Mouse (Mus musculus) stomach, embryonic 15.5 days (tissue): ENCODE results near the gene Chrnb1. TPM values are rescaled to one million over a fixed set of nuclear protein-coding genes. Genes with fewer than 3 reads are reported as not detected.
A peak's percentile ranks its signal among the peaks of the same experiment; 100 is the strongest.

Experiments
- ATAC-seq: fragments of 200-750 bp; cut with Nextera tagmentation; 2 replicates; pipeline ENCODE4 v1.8.0; 2017; ENCODE audit warnings: low read depth, moderate number of reproducible peaks, moderate TSS enrichment; ENCODE audit not compliant: insufficient read depth, low FRiP score
- H3K27ac ChIP-seq: fragments of 300-500 bp; sonication (generic); 2 replicates; pipeline ENCODE4 v1.5.1; 2015; ENCODE audit warnings: mild to moderate bottlenecking, inconsistent platforms
- H3K27me3 ChIP-seq: fragments of 300-500 bp; sonication (generic); replicated peaks from 2 replicates; pipeline ENCODE4 v1.6.1; 2015; ENCODE audit warnings: inconsistent platforms
- H3K36me3 ChIP-seq: fragments of 300-500 bp; sonication (generic); 2 replicates; pipeline ENCODE4 v1.6.1; 2015; ENCODE audit warnings: inconsistent platforms
- H3K4me1 ChIP-seq: fragments of 300-500 bp; sonication (generic); 2 replicates; pipeline ENCODE4 v1.6.1; 2015; ENCODE audit warnings: inconsistent platforms
- H3K4me2 ChIP-seq: fragments of 300-500 bp; sonication (generic); 2 replicates; pipeline ENCODE4 v1.6.1; 2015; ENCODE audit warnings: mild to moderate bottlenecking, inconsistent platforms
- H3K4me3 ChIP-seq: fragments of 300-500 bp; sonication (generic); replicated peaks from 2 replicates; pipeline ENCODE4 v1.5.1; 2015; ENCODE audit warnings: inconsistent platforms
- H3K9ac ChIP-seq: fragments of 300-500 bp; sonication (generic); 2 replicates; pipeline ENCODE4 v1.6.1; 2015; ENCODE audit warnings: inconsistent platforms
- H3K9me3 ChIP-seq: fragments of 300-500 bp; sonication (generic); 2 replicates; pipeline ENCODE4 v1.6.1; 2016; ENCODE audit warnings: inconsistent platforms
- WGBS: fragments of 180-500 bp; shearing (Covaris S2); methylation state at CpG from one replicate; pipeline ENCODE4 v1.1.7; 2015; 5-methylcytosine and 5-hydroxymethylcytosine counted together
- polyA plus RNA-seq: library from polyadenylated mRNA; unstranded; fragments of >200 nt; fragmentation: Nextera tagmentation; extraction: Ambion mirVana; gene quantifications from 2 replicates; pipeline ENCODE4 v1.2.1, GENCODE M21; 2015

The Chrnb1 gene
- polyA plus RNA-seq, 1 experiment from 2014 or later = 5.1 TPM

- Histone ChIP-seq H3K4me2 (peak overlapping the region; percentile 98), H3K4me3 (peak overlapping the region; percentile 56), H3K9me3 (no peaks in the 10 kb centered on the region), H3K9ac (peak overlapping the region; percentile 39; the same call in 1 of the 2 replicates), H3K4me1 (peaks cover 58% of the 10 kb centered on the region), H3K27ac (peak overlapping the region; percentile 61; the same call in 1 of the 2 replicates), H3K36me3 (no peaks in the 10 kb centered on the region), H3K27me3 (peaks cover 6% of the 10 kb centered on the region; the same call in 1 of the 2 replicates)
- WGBS = 2% methylated on average over 60 of the region's 60 CpGs
- ATAC-seq = peak; percentile 48
Measured at GRCm38 (mm10) chr11:69803786-69804651, 8.3 kb upstream of the Chrnb1 start.

- Histone ChIP-seq H3K4me3 (peak overlapping the region; percentile 56), H3K27me3 (peaks cover 6% of the 10 kb centered on the region; the same call in 1 of the 2 replicates), H3K36me3 (no peaks in the 10 kb centered on the region), H3K9me3 (no peaks in the 10 kb centered on the region), H3K4me2 (peak overlapping the region; percentile 98), H3K9ac (peak overlapping the region; percentile 39; the same call in 1 of the 2 replicates), H3K27ac (peak overlapping the region; percentile 61; the same call in 1 of the 2 replicates), H3K4me1 (peaks cover 58% of the 10 kb centered on the region)
- ATAC-seq = 0 out of 2 replicates have a peak, but pooled peaks have one; percentile 9
- 2% methylated on average over 12 of the region's 12 CpGs for WGBS
Measured at GRCm38 (mm10) chr11:69803328-69803727, 7.6 kb upstream of the Chrnb1 start.

- peak overlapping the region; percentile 60 for H3K9ac ChIP-seq
- H3K9me3 ChIP-seq = no peaks in the 10 kb centered on the region
- ATAC-seq = 0 out of 2 replicates have a peak, but pooled peaks have one; percentile 27
- H3K4me3 ChIP-seq = peak overlapping the region; percentile 56
- H3K27ac ChIP-seq = peak overlapping the region; percentile 61
- no peaks in the 10 kb centered on the region for H3K36me3 ChIP-seq
- peaks cover 6% of the 10 kb centered on the region; the same call in 1 of the 2 replicates for H3K27me3 ChIP-seq
- peak overlapping the region; percentile 98 for H3K4me2 ChIP-seq
- H3K4me1 ChIP-seq = peaks cover 58% of the 10 kb centered on the region
- 0% methylated on average over 33 of the region's 33 CpGs for WGBS
Measured at GRCm38 (mm10) chr11:69802648-69803105, 6.9 kb upstream of the Chrnb1 start.

- Histone ChIP-seq H3K27ac (peak within 1 kb of the TSS; percentile 76), H3K9me3 (no peaks in the 10 kb centered on the region), H3K4me2 (peak within 1 kb of the TSS; percentile 98), H3K36me3 (no peaks in the 10 kb centered on the region), H3K9ac (peak within 1 kb of the TSS; percentile 60), H3K4me1 (peaks cover 58% of the 10 kb centered on the region), H3K4me3 (peak within 1 kb of the TSS; percentile 56), H3K27me3 (peaks cover 6% of the 10 kb centered on the region; the same call in 1 of the 2 replicates)
- WGBS = 2% methylated on average over 33 of the region's 33 CpGs
- ATAC-seq = no peak
Measured at GRCm38 (mm10) chr11:69801379-69801977, 5.7 kb upstream of the Chrnb1 start, which contains the start of gene Fgf11. TSS of gene Fgf11 (minus strand) at chr11:69801857.

- peak overlapping the region; percentile 56 for H3K4me3 ChIP-seq
- no peaks in the 10 kb centered on the region for H3K9me3 ChIP-seq
- 1% methylated on average over 36 of the region's 36 CpGs for WGBS
- H3K36me3 ChIP-seq = no peaks in the 10 kb centered on the region
- H3K4me2 ChIP-seq = peak overlapping the region; percentile 98
- peak; percentile 34; the same call in 1 of the 2 replicates for ATAC-seq
- peak overlapping the region; percentile 46 for H3K9ac ChIP-seq
- H3K4me1 ChIP-seq = peaks cover 58% of the 10 kb centered on the region
- H3K27ac ChIP-seq = peak overlapping the region; percentile 76
- H3K27me3 ChIP-seq = peaks cover 6% of the 10 kb centered on the region; the same call in 1 of the 2 replicates
Measured at GRCm38 (mm10) chr11:69800392-69801197, 4.9 kb upstream of the Chrnb1 start.

GRCm38 (mm10) chr11:69800138-69800391 lies 4.3 kb upstream of the Chrnb1 start:
- Histone ChIP-seq H3K27me3 (peaks cover 6% of the 10 kb centered on the region; the same call in 1 of the 2 replicates), H3K4me1 (peaks cover 59% of the 10 kb centered on the region), H3K9me3 (no peaks in the 10 kb centered on the region), H3K27ac (peak overlapping the region; percentile 76), H3K9ac (no peak overlapping the region), H3K4me3 (peak overlapping the region; percentile 56), H3K4me2 (peak overlapping the region; percentile 98), H3K36me3 (no peaks in the 10 kb centered on the region)
- WGBS = 2% methylated on average over 11 of the region's 11 CpGs
- no peak for ATAC-seq

GRCm38 (mm10) chr11:69799394-69800137 lies 3.8 kb upstream of the Chrnb1 start:
- Histone ChIP-seq H3K9me3 (no peaks in the 10 kb centered on the region), H3K4me2 (peak overlapping the region; percentile 98), H3K36me3 (no peaks in the 10 kb centered on the region), H3K4me1 (peaks cover 57% of the 10 kb centered on the region), H3K27me3 (peaks cover 2% of the 10 kb centered on the region; the same call in 1 of the 2 replicates), H3K4me3 (no peak overlapping the region; the same call in 1 of the 2 replicates), H3K27ac (peak overlapping the region; percentile 76), H3K9ac (no peak overlapping the region)
- WGBS = 25% methylated on average over 12 of the region's 12 CpGs
- ATAC-seq = no peak

GRCm38 (mm10) chr11:69797924-69798323 lies 2.2 kb upstream of the Chrnb1 start:
- Histone ChIP-seq H3K27ac (no peak overlapping the region), H3K4me3 (no peak overlapping the region), H3K4me1 (peaks cover 41% of the 10 kb centered on the region), H3K9ac (no peak overlapping the region), H3K36me3 (no peaks in the 10 kb centered on the region), H3K27me3 (no peaks in the 10 kb centered on the region), H3K4me2 (no peak overlapping the region), H3K9me3 (no peaks in the 10 kb centered on the region)
- ATAC-seq = no peak
- 72% methylated on average over 7 of the region's 7 CpGs for WGBS

GRCm38 (mm10) chr11:69795983-69796435 lies 266 bp upstream of the Chrnb1 start:
- no peaks in the 10 kb centered on the region for H3K9me3 ChIP-seq
- H3K9ac ChIP-seq = no peak overlapping the region
- H3K4me3 ChIP-seq = peak overlapping the region; percentile 44
- 3% methylated on average over 13 of the region's 13 CpGs for WGBS
- H3K27me3 ChIP-seq = no peaks in the 10 kb centered on the region
- H3K4me1 ChIP-seq = peaks cover 23% of the 10 kb centered on the region
- no peak overlapping the region for H3K27ac ChIP-seq
- no peaks in the 10 kb centered on the region for H3K36me3 ChIP-seq
- peak overlapping the region; percentile 96 for H3K4me2 ChIP-seq
- 0 out of 2 replicates have a peak, but pooled peaks have one; percentile 1 for ATAC-seq

- Histone ChIP-seq H3K4me3 (no peak overlapping the region), H3K27me3 (no peaks in the 10 kb centered on the region), H3K27ac (no peak overlapping the region), H3K9me3 (no peaks in the 10 kb centered on the region), H3K4me1 (peaks cover 3% of the 10 kb centered on the region; the same call in 1 of the 2 replicates), H3K36me3 (no peaks in the 10 kb centered on the region), H3K4me2 (no peak overlapping the region), H3K9ac (no peak overlapping the region)
- no peak for ATAC-seq
- 57% methylated on average over 5 of the region's 5 CpGs for WGBS
Measured at GRCm38 (mm10) chr11:69793429-69793828, 2.3 kb downstream of the Chrnb1 start.
